Mouse (Mus musculus) ES-Bruce4 (cell line): ENCODE results near the gene Auts2. TPM values are rescaled to one million over a fixed set of nuclear protein-coding genes. Genes with fewer than 3 reads are reported as not detected.

Experiments used
- H3K27ac ChIP-seq: 2 replicates; pipeline ENCODE4 v1.5.1; 2012; ENCODE audit warnings: low read length, inconsistent platforms; ENCODE audit not compliant: insufficient read depth
- H3K27me3 ChIP-seq: 2 replicates; pipeline ENCODE4 v1.6.1; 2012; ENCODE audit warnings: mild to moderate bottlenecking, low read length, inconsistent platforms; ENCODE audit not compliant: control insufficient read depth, poor library complexity, insufficient read depth, severe bottlenecking
- H3K36me3 ChIP-seq: 2 replicates; pipeline ENCODE4 v1.6.1; 2012; ENCODE audit warnings: inconsistent platforms, mild to moderate bottlenecking, low read length, moderate library complexity; ENCODE audit not compliant: control insufficient read depth, poor library complexity, insufficient read depth, severe bottlenecking
- H3K4me1 ChIP-seq: one replicate; pipeline ENCODE4 v1.8.1; 2011; ENCODE audit warnings: low read length; ENCODE audit not compliant: control insufficient read depth, insufficient read depth
- H3K4me3 ChIP-seq: 2 replicates; pipeline ENCODE4 v1.5.1; 2011; ENCODE audit warnings: low read depth, mild to moderate bottlenecking, low read length
- H3K9ac ChIP-seq: 2 replicates; pipeline ENCODE4 v1.6.1; 2012; ENCODE audit warnings: low read depth, mild to moderate bottlenecking, inconsistent platforms; ENCODE audit not compliant: poor library complexity, severe bottlenecking
- H3K9me3 ChIP-seq: replicated peaks from 2 replicates; pipeline ENCODE4 v1.6.1; 2012; ENCODE audit warnings: mild to moderate bottlenecking, low read length, inconsistent platforms; ENCODE audit not compliant: control insufficient read depth, poor library complexity, insufficient read depth, severe bottlenecking
- CTCF ChIP-seq: IDR thresholded peaks from one replicate; pipeline ENCODE4 v1.8.1; 2011; ENCODE audit warnings: low read depth, low read length
- EP300 ChIP-seq: IDR thresholded peaks from 2 replicates; pipeline ENCODE4 v1.6.1; 2011; ENCODE audit warnings: low read depth, low read length; ENCODE audit not compliant: insufficient read depth
- POLR2A ChIP-seq: IDR thresholded peaks from one replicate; pipeline ENCODE4 v1.8.1; 2011; ENCODE audit warnings: low read length; ENCODE audit not compliant: insufficient read depth
- polyA plus RNA-seq: library from polyadenylated mRNA; stranded (reverse); fragments of >200 nt; gene quantifications from 2 replicates; pipeline ENCODE4 v1.2.4, GENCODE M21; 2011; ENCODE audit warnings: low read depth; ENCODE audit not compliant: missing spikeins, insufficient read depth, insufficient read length

Auts2 gene
- polyA plus RNA-seq, 1 experiment, result 23.4 TPM

DNA sequence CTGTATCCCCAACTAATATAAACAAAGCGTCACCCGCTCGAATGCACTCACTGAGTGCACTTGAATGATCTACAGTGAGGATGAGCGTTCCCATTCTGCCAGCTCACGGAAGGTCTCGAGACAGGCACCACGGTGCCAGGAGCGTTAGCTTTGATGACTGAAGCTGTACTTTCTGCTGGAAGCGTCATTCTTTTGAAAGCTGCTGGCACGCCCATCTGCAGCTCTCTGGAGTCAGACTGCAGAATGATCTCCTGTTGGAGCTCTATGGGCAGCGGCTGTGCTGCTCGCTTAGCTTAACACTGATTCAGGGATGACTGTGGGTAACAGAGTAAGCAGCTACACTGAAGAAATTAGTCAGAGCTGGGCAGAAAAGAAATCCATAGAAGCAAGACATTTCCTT, 416.5 kb downstream of the Auts2 start:
- Histone ChIP-seq H3K9ac (no peak overlapping the region), H3K36me3 (no peaks in the 10 kb centered on the region), H3K27ac (no peak overlapping the region), H3K4me3 (no peak overlapping the region), H3K4me1 (no peaks in the 10 kb centered on the region), H3K27me3 (no peaks in the 10 kb centered on the region), H3K9me3 (no peaks in the 10 kb centered on the region)
- no peak for TF ChIP-seq CTCF
- TF ChIP-seq EP300, result no peak
- TF ChIP-seq POLR2A, result no peak

DNA sequence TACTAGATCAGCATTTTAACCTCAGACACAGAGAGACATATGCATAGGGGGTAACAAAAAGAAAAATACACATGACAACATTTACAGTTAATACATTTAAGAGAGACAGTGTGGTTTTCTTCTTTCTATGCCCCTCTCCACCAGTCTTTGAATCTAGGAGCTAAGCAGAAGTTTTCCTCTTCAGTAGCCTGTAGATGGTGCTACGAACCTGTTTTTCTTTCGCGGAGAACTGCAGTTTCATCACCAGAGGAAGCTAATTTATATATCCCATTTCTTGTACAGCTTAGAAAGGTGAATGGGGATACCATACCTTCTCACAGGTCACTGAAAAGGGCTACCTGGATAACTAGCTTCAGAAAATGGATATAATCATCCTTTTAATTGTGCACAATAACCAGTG, 427.5 kb downstream of the Auts2 start:
- no peaks in the 10 kb centered on the region for H3K36me3 ChIP-seq
- H3K9me3 ChIP-seq, result no peaks in the 10 kb centered on the region
- H3K4me1 ChIP-seq, result no peaks in the 10 kb centered on the region
- TF ChIP-seq POLR2A, result no peak
- TF ChIP-seq CTCF, result no peak
- no peak for TF ChIP-seq EP300
- H3K4me3 ChIP-seq, result no peak overlapping the region
- no peak overlapping the region for H3K27ac ChIP-seq
- H3K9ac ChIP-seq, result no peak overlapping the region
- H3K27me3 ChIP-seq, result no peaks in the 10 kb centered on the region

DNA sequence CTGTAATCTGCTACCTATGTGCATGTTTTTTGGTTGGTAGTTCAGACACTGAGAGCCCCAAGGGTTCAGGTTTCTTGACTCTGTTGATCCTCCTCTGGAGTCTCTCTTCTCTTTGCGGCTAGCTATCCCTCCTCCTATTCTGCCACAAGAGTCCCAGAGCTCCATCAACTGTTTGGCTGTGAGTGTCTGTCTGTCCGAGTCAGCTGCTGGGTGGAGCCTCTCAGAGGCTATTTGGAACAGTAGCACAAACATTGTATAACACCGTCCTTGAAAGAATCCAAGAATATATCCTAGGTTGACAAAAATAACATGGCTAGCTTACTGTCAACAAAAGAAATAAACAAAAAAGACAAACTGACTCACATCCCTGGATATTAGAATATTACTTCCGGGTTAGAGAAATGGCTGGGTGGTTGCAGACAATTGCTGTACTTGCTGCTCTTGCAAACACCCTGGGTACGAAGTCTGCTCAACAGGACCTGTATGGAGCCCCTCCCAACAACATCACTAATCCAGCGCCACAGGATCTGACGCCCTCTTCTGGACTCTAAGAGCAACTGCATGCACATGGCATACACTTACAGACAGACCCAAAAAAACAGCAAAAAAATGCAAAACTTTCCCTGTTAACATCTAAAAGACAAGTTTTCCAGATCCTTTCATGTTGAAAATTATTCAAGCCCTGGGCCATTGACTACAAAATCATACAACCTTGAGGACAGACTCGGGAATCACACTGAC, 428.4 kb downstream of the Auts2 start:
- Histone ChIP-seq H3K36me3 (no peaks in the 10 kb centered on the region), H3K27me3 (no peaks in the 10 kb centered on the region), H3K9ac (no peak overlapping the region), H3K4me1 (no peaks in the 10 kb centered on the region), H3K27ac (no peak overlapping the region), H3K4me3 (no peak overlapping the region), H3K9me3 (no peaks in the 10 kb centered on the region)
- peak; percentile 43 for TF ChIP-seq CTCF
- TF ChIP-seq EP300, result no peak

DNA sequence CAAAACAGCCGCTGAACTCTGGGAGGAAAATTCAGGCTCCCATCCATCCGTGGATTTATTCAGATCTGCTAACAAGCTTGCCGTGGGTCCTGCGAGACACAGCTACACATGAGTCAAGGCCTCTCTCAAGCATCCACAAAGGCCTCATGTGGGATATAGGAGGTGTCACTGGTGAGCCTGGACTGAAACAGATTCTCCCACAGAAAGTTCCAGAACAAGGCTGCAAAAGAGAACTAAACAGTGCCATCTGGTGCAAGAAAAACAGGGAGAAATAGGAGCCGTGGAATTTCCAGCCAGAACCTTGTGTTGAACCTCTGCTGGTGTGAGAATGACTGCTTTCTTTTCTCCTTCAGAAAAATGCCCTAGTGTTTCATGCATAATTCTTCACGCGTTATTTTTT, 429.7 kb downstream of the Auts2 start:
- Histone ChIP-seq H3K4me3 (no peak overlapping the region), H3K36me3 (no peaks in the 10 kb centered on the region), H3K4me1 (no peaks in the 10 kb centered on the region), H3K27me3 (no peaks in the 10 kb centered on the region), H3K27ac (no peak overlapping the region), H3K9ac (no peak overlapping the region), H3K9me3 (no peaks in the 10 kb centered on the region)
- TF ChIP-seq EP300 (no peak), POLR2A (no peak), CTCF (no peak)

GRCm38 (mm10) chr5:132112666-132113065, 430.5 kb downstream of the Auts2 start:
- Histone ChIP-seq H3K9ac (no peak overlapping the region), H3K27me3 (no peaks in the 10 kb centered on the region), H3K4me3 (no peak overlapping the region), H3K27ac (no peak overlapping the region), H3K9me3 (no peaks in the 10 kb centered on the region), H3K36me3 (no peaks in the 10 kb centered on the region), H3K4me1 (no peaks in the 10 kb centered on the region)
- no peak for TF ChIP-seq CTCF
- TF ChIP-seq POLR2A, result no peak
- TF ChIP-seq EP300, result no peak

DNA sequence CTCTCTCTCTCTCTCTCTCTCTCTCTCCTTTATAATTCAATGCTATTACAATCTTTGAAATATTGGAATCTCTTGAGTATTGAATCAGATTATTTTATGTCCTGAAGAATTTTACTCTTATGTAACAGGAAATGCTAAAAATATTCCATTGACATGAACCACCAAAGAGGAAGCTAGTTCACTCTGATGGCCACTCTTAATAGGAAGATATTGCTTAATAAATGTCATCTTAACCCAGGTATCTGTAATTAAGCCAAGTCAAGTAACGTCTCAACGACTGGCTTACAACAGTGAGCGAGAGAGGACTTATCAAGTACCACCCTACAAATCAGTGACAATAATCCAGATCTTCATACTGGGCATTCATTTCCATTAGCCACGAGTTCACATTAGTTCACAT, 440.7 kb downstream of the Auts2 start:
- TF ChIP-seq CTCF (no peak), POLR2A (no peak), EP300 (no peak)
- Histone ChIP-seq H3K4me3 (no peak overlapping the region), H3K27me3 (no peaks in the 10 kb centered on the region), H3K27ac (no peak overlapping the region), H3K4me1 (no peaks in the 10 kb centered on the region), H3K9me3 (no peaks in the 10 kb centered on the region), H3K9ac (no peak overlapping the region), H3K36me3 (no peaks in the 10 kb centered on the region)
